Mouse (Mus musculus) embryonic facial prominence, embryonic 10.5 days (tissue): ENCODE measurements around the gene Kcnj5. TPM values are rescaled to one million over a fixed set of nuclear protein-coding genes. Genes with fewer than 3 reads are reported as not detected.

Source experiments
- DNase-seq: peaks from one replicate; pipeline ENCODE4 v3.0.0-alpha.2; 2017; ENCODE audit warnings: low spot score
- H3K27ac ChIP-seq: fragments of 300-500 bp; sonication (generic); replicated peaks from 2 replicates; pipeline ENCODE4 v1.5.1; 2016; ENCODE audit warnings: mild to moderate bottlenecking
- H3K27me3 ChIP-seq: fragments of 300-500 bp; sonication (generic); replicated peaks from 2 replicates; pipeline ENCODE4 v1.6.1; 2016; ENCODE audit warnings: low read depth, mild to moderate bottlenecking; ENCODE audit not compliant: poor library complexity, severe bottlenecking
- H3K36me3 ChIP-seq: fragments of 300-500 bp; sonication (generic); replicated peaks from 2 replicates; pipeline ENCODE4 v1.6.1; 2016; ENCODE audit warnings: mild to moderate bottlenecking, moderate library complexity
- H3K4me1 ChIP-seq: fragments of 300-500 bp; sonication (generic); 2 replicates; pipeline ENCODE4 v1.6.1; 2016
- H3K4me3 ChIP-seq: fragments of 300-500 bp; sonication (generic); 2 replicates; pipeline ENCODE4 v1.5.1; 2016; ENCODE audit warnings: mild to moderate bottlenecking, moderate library complexity
- H3K9me3 ChIP-seq: fragments of 300-500 bp; sonication (generic); 2 replicates; pipeline ENCODE4 v1.6.1; 2016; ENCODE audit warnings: mild to moderate bottlenecking
- WGBS: fragments of 180-500 bp; shearing (Covaris S2); methylation state at CpG from one replicate; pipeline ENCODE4 v1.1.7; 2016; 5-methylcytosine and 5-hydroxymethylcytosine counted together
- polyA plus RNA-seq: library from polyadenylated mRNA; unstranded; fragments of >200 nt; fragmentation: Nextera tagmentation; extraction: Ambion mirVana; gene quantifications from 2 replicates; pipeline ENCODE4 v1.2.1, GENCODE M21; 2016

Gene Kcnj5
- polyA plus RNA-seq, 1 experiment from 2014 or later = 0.52 TPM

DNA sequence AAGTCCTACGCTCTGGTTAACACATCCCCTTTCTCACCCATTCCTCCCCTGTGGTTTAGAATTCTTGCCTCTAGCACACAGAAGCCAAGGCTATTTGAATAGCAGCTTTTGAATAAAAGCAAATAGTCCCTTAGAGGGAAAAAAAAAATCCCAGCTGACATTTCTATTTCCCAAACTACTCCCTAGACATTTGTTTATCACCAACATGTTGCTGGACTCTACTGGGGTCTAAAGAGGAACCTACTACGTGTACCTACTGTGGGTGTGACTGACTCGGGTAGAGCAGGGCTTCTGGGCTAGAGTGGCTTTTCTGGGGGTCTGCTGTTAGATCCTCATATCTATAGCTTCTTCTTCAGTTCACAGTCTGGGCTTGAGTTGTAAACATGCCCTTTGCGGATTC, 31.9 kb downstream of the Kcnj5 start:
- H3K9me3 ChIP-seq = no peaks in the 10 kb centered on the region
- no peaks in the 10 kb centered on the region for H3K36me3 ChIP-seq
- no peak overlapping the region for H3K27ac ChIP-seq
- no peak overlapping the region for H3K4me3 ChIP-seq
- no peaks in the 10 kb centered on the region for H3K27me3 ChIP-seq
- DNase-seq = no peak
- WGBS = 82% methylated on average over 4 of the region's 4 CpGs
- 0 out of 2 replicates have a peak, but pooled peaks cover 4% of the 10 kb centered on the region for H3K4me1 ChIP-seq

DNA sequence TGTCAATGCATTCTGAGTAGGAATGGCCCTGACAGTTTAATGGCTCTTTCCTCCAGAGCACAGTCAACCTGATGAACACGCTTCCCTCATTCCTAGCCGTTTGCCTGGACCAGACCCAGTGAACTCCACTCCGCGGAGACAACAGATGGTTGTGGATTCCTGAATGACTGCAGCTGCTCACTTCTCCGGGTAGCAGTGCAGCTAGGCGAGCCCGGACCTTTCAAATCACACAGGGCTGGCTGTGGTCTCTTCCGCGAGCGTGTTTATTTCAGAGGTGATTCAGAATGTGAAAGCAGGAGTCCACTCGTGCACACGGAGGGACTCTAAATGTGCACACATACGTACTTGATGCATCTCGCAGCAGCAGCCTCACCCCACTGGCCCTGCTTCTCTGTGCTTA, 32.4 kb downstream of the Kcnj5 start:
- 0 out of 2 replicates have a peak, but pooled peaks cover 4% of the 10 kb centered on the region for H3K4me1 ChIP-seq
- H3K9me3 ChIP-seq = no peaks in the 10 kb centered on the region
- 77% methylated on average over 14 of the region's 14 CpGs for WGBS
- no peak overlapping the region for H3K4me3 ChIP-seq
- H3K27ac ChIP-seq = no peak overlapping the region
- no peaks in the 10 kb centered on the region for H3K36me3 ChIP-seq
- H3K27me3 ChIP-seq = no peaks in the 10 kb centered on the region
- DNase-seq = no peak

DNA sequence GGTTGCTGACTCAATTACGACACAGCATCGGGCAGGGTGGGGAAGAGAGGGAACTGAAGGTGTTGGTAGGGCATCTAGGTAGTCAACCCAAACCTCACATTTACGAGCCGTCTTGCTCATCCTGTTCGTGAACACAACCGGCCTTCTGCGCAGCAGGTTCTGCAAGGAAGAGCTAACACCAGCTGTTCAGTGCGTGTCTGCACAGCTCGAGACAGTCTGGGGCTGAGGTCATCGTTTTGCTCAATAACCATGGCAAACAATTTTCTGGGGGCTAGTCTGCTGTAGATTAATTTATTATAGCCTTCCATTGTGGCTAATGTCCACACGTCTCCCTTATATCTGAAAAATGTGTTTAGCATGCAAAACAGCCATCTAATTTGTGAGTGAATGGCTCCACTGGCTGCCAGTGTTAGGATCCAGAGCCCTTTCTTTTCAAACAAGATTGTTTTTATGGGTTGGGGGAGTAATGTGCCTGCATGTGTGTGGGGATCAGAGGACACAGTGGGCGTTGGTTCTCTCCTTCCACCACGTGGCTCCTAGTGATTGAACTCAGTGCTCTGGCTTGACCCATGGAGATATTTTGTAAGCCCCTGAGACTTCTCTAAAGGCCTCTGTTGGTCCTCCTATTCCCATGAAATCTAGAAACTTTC, 41.5 kb downstream of the Kcnj5 start:
- H3K27me3 ChIP-seq = no peaks in the 10 kb centered on the region
- no peak overlapping the region for H3K27ac ChIP-seq
- WGBS = 82% methylated on average over 13 of the region's 13 CpGs
- no peaks in the 10 kb centered on the region for H3K36me3 ChIP-seq
- no peak overlapping the region for H3K4me3 ChIP-seq
- no peaks in the 10 kb centered on the region for H3K9me3 ChIP-seq
- no peak for DNase-seq
- H3K4me1 ChIP-seq = 0 out of 2 replicates have a peak, but pooled peaks cover 2% of the 10 kb centered on the region

DNA sequence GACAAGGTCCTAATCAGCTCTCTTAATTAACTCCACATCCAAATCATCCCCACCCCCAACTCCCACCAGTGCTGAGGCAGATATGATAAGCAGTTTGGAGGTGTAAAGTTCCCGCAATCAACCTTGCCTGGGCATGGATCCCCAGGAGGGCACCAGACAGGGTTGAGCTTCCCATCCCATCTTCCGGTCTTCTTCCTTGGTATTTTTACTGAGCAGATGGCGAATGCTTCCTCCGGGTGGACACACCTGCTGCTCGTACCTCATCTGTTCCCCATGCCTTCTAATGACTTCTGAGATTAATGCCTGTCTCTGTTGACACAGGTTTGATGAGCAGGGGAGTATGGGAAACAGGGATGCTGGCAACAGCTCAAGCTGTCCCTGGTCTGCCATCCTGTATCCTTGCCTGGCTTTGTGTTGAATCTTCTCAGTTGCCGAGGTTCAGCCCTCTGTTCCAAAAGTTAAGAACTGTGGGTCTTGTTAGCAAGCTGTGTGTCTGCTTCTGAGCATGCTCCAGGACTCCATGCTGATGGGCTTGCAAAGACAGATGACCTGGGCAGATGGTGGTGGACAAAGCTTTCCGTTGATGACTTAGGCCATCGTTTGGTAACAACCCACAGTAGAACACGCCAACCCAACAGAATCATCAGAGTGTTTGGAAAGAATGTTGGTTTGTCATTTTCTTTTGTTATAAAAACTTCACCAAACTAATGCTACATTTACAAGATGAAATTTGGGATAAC, 48.9 kb downstream of the Kcnj5 start:
- WGBS = 90% methylated on average over 9 of the region's 9 CpGs
- Histone ChIP-seq H3K27me3 (no peaks in the 10 kb centered on the region), H3K9me3 (no peaks in the 10 kb centered on the region), H3K27ac (no peak overlapping the region), H3K4me1 (peaks cover 8% of the 10 kb centered on the region), H3K4me3 (no peak overlapping the region), H3K36me3 (no peaks in the 10 kb centered on the region)
- no peak for DNase-seq

DNA sequence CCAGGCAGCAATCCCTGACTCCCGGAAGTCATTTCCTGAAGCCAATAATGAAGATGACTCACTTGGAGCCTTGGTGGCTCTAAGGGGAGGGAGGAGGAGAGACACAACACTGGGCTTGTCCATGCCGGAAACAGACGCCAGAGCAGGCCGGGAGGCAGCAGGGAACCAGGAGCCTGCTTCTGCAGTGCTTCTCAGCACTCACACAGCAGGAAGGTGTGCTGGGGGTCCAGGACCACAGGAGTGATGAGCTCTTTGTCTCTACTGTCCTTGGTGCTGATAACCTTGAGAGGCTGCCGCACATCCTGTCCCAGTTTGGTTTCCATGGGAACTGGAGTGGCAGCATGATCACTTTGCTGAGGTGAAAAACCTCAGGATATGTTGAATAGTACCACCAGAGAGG, 51.5 kb downstream of the Kcnj5 start:
- 40% methylated on average over 5 of the region's 5 CpGs for WGBS
- peak; percentile 29 for DNase-seq

DNA sequence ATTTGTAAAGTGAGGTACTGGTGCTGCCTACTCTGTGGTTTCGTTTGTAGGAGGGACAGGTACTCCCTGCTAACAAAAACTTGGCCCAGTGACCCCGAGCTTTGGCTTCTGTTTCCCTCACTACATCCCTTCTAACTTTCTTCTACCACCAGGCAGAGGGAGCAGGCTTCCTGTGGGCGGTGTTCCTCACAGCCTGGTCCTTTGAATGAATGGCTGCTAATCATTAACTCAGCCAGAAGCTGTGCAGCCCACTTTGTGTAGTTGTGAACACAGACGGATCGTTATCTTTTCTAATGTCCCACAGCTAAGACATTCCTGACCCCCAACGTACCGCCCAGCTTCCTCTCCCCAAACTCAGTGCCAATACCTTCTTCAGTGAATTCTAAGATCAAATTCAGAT, 52.5 kb downstream of the Kcnj5 start:
- 54% methylated on average over 7 of the region's 7 CpGs for WGBS
- H3K27me3 ChIP-seq = no peaks in the 10 kb centered on the region
- H3K4me1 ChIP-seq = peaks cover 8% of the 10 kb centered on the region
- H3K9me3 ChIP-seq = no peaks in the 10 kb centered on the region
- H3K27ac ChIP-seq = no peak overlapping the region
- H3K36me3 ChIP-seq = no peaks in the 10 kb centered on the region
- DNase-seq = no peak
- H3K4me3 ChIP-seq = no peak overlapping the region

More for the DNA sequence above, 51.5 kb downstream of the Kcnj5 start:
- peaks cover 8% of the 10 kb centered on the region for H3K4me1 ChIP-seq
- H3K27me3 ChIP-seq = no peaks in the 10 kb centered on the region
- no peaks in the 10 kb centered on the region for H3K9me3 ChIP-seq
- H3K4me3 ChIP-seq = no peak overlapping the region
- H3K27ac ChIP-seq = no peak overlapping the region
- H3K36me3 ChIP-seq = no peaks in the 10 kb centered on the region

DNA sequence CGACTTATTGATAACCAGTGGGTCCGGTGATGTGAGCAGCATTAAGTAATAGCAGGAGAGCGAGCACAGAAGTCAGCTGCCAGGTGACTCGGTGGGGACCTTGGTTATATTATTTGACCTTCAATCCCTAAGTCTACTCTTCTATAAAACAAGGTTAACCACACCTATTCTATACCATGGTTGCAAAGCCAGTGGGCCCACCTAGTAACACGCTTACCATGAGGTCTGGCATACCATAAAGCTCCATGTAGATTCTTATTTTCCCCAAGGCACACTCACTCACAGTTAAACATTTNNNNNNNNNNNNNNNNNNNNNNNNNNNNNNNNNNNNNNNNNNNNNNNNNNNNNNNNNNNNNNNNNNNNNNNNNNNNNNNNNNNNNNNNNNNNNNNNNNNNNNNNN, 60.6 kb downstream of the Kcnj5 start:
- Histone ChIP-seq H3K9me3 (no peaks in the 10 kb centered on the region; the same call in 1 of the 2 replicates), H3K4me1 (no peaks in the 10 kb centered on the region; the same call in 1 of the 2 replicates), H3K27me3 (no peaks in the 10 kb centered on the region), H3K4me3 (no peak overlapping the region), H3K27ac (no peak overlapping the region), H3K36me3 (no peaks in the 10 kb centered on the region)
- DNase-seq = no peak
- whole genome bisulfite sequencing = 94% methylated on average over 5 of the region's 5 CpGs

DNA sequence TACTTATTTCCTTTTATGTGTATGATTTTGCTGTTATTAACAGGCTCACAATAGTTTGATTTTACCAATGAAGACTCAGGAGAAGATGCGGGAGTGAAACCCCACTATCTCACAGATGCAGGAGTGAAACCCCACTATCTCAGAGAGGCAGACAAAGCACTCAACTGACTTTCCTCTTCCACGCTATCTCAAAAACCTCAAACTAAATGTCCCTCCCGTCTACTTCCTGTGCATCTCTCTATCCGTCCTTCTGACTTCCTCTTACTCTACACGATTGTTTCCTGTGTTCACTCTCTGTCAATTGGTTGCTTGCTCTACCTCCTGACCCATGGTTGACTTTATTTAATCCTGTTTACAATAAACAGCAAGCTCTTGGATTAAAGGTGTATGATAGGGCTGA, 63.7 kb downstream of the Kcnj5 start:
- Histone ChIP-seq H3K4me3 (no peak overlapping the region), H3K4me1 (no peaks in the 10 kb centered on the region; the same call in 1 of the 2 replicates), H3K27ac (no peak overlapping the region), H3K27me3 (no peaks in the 10 kb centered on the region), H3K36me3 (no peaks in the 10 kb centered on the region), H3K9me3 (no peaks in the 10 kb centered on the region)
- 81% methylated on average over 5 of the region's 5 CpGs for WGBS
- DNase-seq = no peak

DNA sequence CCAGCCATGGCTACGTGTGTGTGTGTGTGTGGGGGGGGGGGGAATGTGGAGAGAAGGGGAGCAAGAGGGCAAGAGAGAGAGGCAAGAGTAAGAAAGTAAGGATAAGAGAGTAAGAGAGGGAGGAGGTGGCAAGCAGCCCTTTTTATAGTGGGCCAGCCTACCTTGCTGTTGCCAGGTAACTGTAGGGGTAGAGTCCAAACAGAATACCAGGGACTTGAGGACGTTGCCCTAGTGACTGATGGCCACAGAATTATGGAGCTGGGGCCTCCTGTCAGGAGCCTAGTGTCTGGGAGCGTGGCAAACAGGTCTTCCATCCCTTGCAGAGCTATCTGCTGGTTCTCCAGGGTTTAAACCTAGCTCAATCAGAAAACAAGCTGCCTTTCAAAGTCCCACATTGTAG, 64.4 kb downstream of the Kcnj5 start:
- Histone ChIP-seq H3K36me3 (no peaks in the 10 kb centered on the region), H3K9me3 (no peaks in the 10 kb centered on the region), H3K27ac (no peak overlapping the region), H3K27me3 (no peaks in the 10 kb centered on the region), H3K4me3 (no peak overlapping the region), H3K4me1 (no peaks in the 10 kb centered on the region; the same call in 1 of the 2 replicates)
- DNase-seq = no peak
- WGBS = 66% methylated on average over 3 of the region's 3 CpGs

DNA sequence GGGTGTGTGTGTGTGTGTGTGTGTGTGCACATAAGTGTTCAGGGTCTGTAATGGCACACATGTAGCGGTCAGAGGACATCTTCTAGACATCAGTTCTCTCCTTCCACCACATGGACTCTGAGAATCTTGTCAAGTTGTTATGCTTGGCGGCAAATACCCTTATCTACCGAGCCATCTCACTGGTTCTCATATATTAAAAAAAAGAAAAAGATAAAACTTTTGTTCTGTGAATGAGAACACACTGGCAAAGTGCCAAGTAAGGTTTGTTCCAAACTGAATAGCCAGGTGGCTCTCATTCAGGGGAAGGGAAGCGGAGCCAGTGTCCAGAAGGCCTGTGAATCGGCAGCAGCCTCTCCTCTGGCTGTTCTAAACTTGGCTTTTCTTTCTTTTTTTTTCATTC, 66.1 kb downstream of the Kcnj5 start:
- WGBS = 92% methylated on average over 5 of the region's 5 CpGs
- Histone ChIP-seq H3K36me3 (no peaks in the 10 kb centered on the region), H3K27ac (no peak overlapping the region), H3K4me1 (no peaks in the 10 kb centered on the region; the same call in 1 of the 2 replicates), H3K4me3 (no peak overlapping the region), H3K9me3 (no peaks in the 10 kb centered on the region), H3K27me3 (0 out of 2 replicates have a peak, but pooled peaks cover 5% of the 10 kb centered on the region)
- DNase-seq = no peak

DNA sequence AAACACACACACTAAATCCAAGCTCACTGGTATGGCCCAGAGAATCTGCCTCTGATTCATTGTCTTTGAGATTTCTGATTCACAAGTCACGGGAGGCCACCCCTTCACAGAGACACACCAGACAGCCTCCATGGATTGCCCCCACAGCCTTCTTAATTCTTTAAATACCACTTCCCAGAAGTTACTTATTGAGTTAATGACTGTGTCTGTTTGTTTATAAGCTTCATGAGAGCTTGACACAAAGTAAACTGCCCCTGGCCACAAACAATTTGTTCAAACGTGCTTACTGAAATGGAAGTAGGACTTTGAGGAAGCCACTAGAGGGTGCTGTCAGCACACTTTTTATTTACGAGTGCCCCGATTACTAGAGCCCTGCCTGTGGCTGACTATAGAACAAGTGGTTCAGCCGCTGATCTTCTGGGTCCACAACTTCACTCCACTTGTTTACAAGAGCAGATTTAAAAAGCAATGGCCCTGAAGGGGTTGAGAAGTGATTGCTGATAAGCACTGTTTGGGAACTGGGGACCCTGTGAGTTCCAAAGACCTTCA, 72.2 kb downstream of the Kcnj5 start:
- WGBS = 12% methylated on average over 5 of the region's 5 CpGs
- H3K4me3 ChIP-seq = no peak overlapping the region

More for the DNA sequence above, 72.2 kb downstream of the Kcnj5 start:
- no peak overlapping the region for H3K27ac ChIP-seq
- H3K4me1 ChIP-seq = no peaks in the 10 kb centered on the region
- H3K9me3 ChIP-seq = no peaks in the 10 kb centered on the region
- no peaks in the 10 kb centered on the region for H3K36me3 ChIP-seq
- 0 out of 2 replicates have a peak, but pooled peaks cover 5% of the 10 kb centered on the region for H3K27me3 ChIP-seq
- DNase-seq = peak; percentile 67
